Mouse (Mus musculus): ENCODE data around the gene Ptgdr2. TPM values are rescaled to one million over a fixed set of nuclear protein-coding genes. Genes with fewer than 3 reads are reported as not detected.

Gene Ptgdr2
- total RNA-seq, 2 experiments from 2014 or later, result 0.21 to 0.34 TPM

Other genes with a start within 250 kb of the Ptgdr2 start
- gene Vps37c, start 248.4 kb upstream of the Ptgdr2 start, total RNA-seq (2021), result 10 to 100 TPM; 25.2 to 27.6 TPM
- under 1 TPM in 1 of 2 experiments, not detected in 1; 0.30 TPM for gene Cd5, start 198.2 kb upstream of the Ptgdr2 start, total RNA-seq (2021)
- gene Cd6, start 107.1 kb upstream of the Ptgdr2 start, total RNA-seq (2021), result under 1 TPM; 0.19 to 0.20 TPM
- 1 to 10 TPM; 1.1 to 1.6 TPM for gene Slc15a3, start 97.4 kb upstream of the Ptgdr2 start, total RNA-seq (2021)
- gene Tmem132a, start 67.2 kb upstream of the Ptgdr2 start, total RNA-seq (2021), result 100 to 1,000 TPM; 272 to 282 TPM
- 10 to 100 TPM; 38.3 to 43.9 TPM for gene Tmem109, start 55.2 kb upstream of the Ptgdr2 start, total RNA-seq (2021)
- 100 to 1,000 TPM; 198 to 199 TPM for gene Prpf19, start 41.9 kb upstream of the Ptgdr2 start, total RNA-seq (2021)
- gene Zp1, start 16.5 kb upstream of the Ptgdr2 start, total RNA-seq (2021), result not detected
- gene Ccdc86, start 12.1 kb downstream of the Ptgdr2 start, total RNA-seq (2021), result 10 to 100 TPM in 1 of 2 experiments, 1 to 10 TPM in 1; 9.6 to 10.2 TPM
- gene Ms4a10, start 37.5 kb downstream of the Ptgdr2 start, total RNA-seq (2021), result not detected
- not detected for gene Ms4a15, start 56.1 kb downstream of the Ptgdr2 start, total RNA-seq (2021)
- gene Ms4a18, start 80.9 kb downstream of the Ptgdr2 start, total RNA-seq (2021), result not detected
- gene Ms4a8a, start 143.9 kb downstream of the Ptgdr2 start, total RNA-seq (2021), result under 1 TPM in 1 of 2 experiments, not detected in 1; 0.43 TPM
- gene 1700017D01Rik, start 193.7 kb downstream of the Ptgdr2 start, total RNA-seq (2021), result not detected
- gene 1700025F22Rik, start 228.2 kb downstream of the Ptgdr2 start, total RNA-seq (2021), result not detected

Measured in left cerebral cortex, postnatal 10 days (tissue).